Mouse (Mus musculus): ENCODE measurements at regions not wholly inside any gene's neighbourhood (a gene's known extent, or its start where the extent isn't known, plus 50 kb on each side); places are given as distances from the start of the nearest gene placed in this dataset.

GRCm38 (mm10) chr1:121252056-121252455 is 80.3 kb downstream of the Insig2 start:
- no peak for DNase-seq (ENCODE audit: inconsistent age in 2 of 2, low spot score in 1 of 2)

- DNase-seq (ENCODE audit: inconsistent age in 2 of 2, low spot score in 1 of 2), result no peak
Observed at GRCm38 (mm10) chr1:121254196-121254595, 78.2 kb downstream of the Insig2 start.

Data from adrenal gland, adult (tissue).